Mouse (Mus musculus) erythroblast, embryonic 14.5 days (primary cell): ENCODE data around the gene Lss.

Source experiments
- GATA1 ChIP-seq: IDR thresholded peaks from 2 replicates; pipeline ENCODE4 v1.6.1; 2012; ENCODE audit warnings: low read length, inconsistent platforms, mixed read lengths
- TAL1 ChIP-seq: IDR thresholded peaks from 3 replicates; pipeline ENCODE4 v1.6.1; 2012; ENCODE audit warnings: low read length, inconsistent platforms, mixed read lengths

DNA sequence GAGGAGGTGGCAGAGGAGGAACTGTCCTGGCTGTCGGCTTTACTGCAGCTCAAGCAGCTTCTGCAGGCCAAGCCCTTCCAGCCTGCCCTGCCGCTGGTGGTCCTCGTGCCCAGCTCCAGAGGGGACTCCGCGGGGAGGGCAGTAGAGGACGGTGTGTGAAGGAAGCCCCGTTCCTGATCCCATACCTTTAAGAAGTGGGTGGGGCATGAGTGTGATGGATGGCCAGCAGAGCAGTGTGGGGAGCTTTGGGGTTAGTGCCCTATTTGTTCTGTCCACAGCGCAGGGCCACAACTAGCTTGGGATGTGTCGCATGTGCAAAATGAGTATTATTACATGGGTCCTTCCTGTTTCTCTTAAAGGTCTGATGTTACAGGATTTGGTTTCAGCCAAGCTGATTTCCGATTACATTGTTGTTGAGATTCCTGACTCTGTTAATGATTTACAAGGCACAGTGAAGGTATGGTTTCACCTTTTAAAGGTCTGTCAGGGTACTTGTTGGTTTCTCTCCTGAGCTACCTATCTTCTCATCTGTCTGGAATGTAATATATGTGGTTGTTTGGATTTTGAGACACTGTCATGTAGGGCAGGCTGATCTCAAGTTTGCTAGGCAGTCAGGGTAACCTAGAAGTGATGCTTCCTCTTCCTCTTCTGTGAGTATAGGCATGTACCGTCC, 27.0 kb upstream of the Lss start:
- TF ChIP-seq GATA1: no peak
- TF ChIP-seq TAL1: no peak
